Mouse (Mus musculus): ENCODE measurements around the gene Gbf1. TPM values are rescaled to one million over a fixed set of nuclear protein-coding genes. Genes with fewer than 3 reads are reported as not detected.

The Gbf1 gene
- polyA plus RNA-seq, 1 experiment from 2014 or later = 28.0 TPM

DNA sequence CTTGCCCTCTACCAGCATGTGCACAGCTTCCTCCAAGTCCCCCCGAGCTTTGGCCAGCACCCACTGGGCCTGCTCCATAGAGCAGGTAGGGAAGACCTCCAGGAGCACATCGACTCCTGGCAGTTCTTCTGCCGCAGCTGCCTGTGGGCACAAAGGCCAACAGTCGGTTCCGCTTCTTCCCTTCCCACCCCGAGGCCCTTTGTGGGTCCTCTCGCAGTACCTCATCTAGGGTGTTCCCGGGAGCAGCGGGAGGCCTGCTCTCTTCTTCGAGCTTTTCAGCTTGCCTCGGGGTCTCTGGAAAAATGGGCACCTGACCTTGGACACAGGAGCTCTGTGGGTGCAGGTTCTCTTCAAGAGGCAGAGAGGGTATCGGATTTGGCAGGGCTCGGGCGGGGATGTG, 179.0 kb downstream of the Gbf1 start:
- no peak overlapping the region for H3K27ac ChIP-seq (ENCODE audit: low read depth, low read length)
- no peak overlapping the region for H3K4me3 ChIP-seq (ENCODE audit: low read depth, low read length)
- no peaks in the 10 kb centered on the region for H3K9me3 ChIP-seq (ENCODE audit: control insufficient read depth)
- H3K36me3 ChIP-seq (ENCODE audit: control insufficient read depth, insufficient read depth) = peaks cover 22% of the 10 kb centered on the region
- peaks cover 15% of the 10 kb centered on the region; the same call in 1 of the 2 replicates for H3K4me1 ChIP-seq (replicated peaks; ENCODE audit: control insufficient read depth, insufficient read depth, low read length)
- no peak overlapping the region for H3K4me2 ChIP-seq (replicated peaks; ENCODE audit: low read depth)
- no peak for ATAC-seq
- TF ChIP-seq CTCF (IDR thresholded peaks at IDR 0.05; ENCODE audit: low read depth) = no peak
- H3K27me3 ChIP-seq (replicated peaks; ENCODE audit: control insufficient read depth, insufficient read depth, low read length) = peaks cover 5% of the 10 kb centered on the region
- 93% methylated on average over 14 of the region's 14 CpGs for WGBS
- H3K9ac ChIP-seq (ENCODE audit: low read depth, low read length) = no peak overlapping the region

DNA sequence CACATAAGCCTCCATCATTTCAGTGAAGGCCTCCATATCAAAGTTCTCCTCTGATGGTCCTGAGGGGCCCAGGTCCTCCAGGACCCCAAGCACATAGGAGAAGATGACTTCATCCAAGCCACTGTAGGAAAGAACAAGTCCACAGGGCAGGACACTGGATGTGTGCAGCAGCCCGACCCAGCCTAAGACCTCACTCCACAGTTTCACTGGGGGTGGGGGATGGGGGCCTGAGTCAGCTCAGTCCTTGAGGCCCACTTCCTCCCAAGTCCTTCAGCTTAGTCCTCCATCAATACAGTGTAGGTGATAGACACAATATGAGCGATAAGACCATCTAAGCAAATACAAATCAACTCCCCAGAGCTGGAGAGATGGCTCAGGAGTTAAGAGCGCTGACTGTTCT, 179.6 kb downstream of the Gbf1 start:
- TF ChIP-seq CTCF (IDR thresholded peaks at IDR 0.05; ENCODE audit: low read depth) = no peak
- no peak for ATAC-seq
- peaks cover 15% of the 10 kb centered on the region; the same call in 1 of the 2 replicates for H3K4me1 ChIP-seq (replicated peaks; ENCODE audit: control insufficient read depth, insufficient read depth, low read length)
- no peak overlapping the region for H3K9ac ChIP-seq (ENCODE audit: low read depth, low read length)
- no peaks in the 10 kb centered on the region; the same call in 1 of the 2 replicates for H3K27me3 ChIP-seq (replicated peaks; ENCODE audit: control insufficient read depth, insufficient read depth, low read length)
- WGBS = 81% methylated on average over 3 of the region's 3 CpGs
- no peaks in the 10 kb centered on the region for H3K9me3 ChIP-seq (ENCODE audit: control insufficient read depth)
- H3K27ac ChIP-seq (ENCODE audit: low read depth, low read length) = no peak overlapping the region
- H3K36me3 ChIP-seq (ENCODE audit: control insufficient read depth, insufficient read depth) = peaks cover 22% of the 10 kb centered on the region
- H3K4me3 ChIP-seq (ENCODE audit: low read depth, low read length) = no peak overlapping the region
- no peak overlapping the region for H3K4me2 ChIP-seq (replicated peaks; ENCODE audit: low read depth)

DNA sequence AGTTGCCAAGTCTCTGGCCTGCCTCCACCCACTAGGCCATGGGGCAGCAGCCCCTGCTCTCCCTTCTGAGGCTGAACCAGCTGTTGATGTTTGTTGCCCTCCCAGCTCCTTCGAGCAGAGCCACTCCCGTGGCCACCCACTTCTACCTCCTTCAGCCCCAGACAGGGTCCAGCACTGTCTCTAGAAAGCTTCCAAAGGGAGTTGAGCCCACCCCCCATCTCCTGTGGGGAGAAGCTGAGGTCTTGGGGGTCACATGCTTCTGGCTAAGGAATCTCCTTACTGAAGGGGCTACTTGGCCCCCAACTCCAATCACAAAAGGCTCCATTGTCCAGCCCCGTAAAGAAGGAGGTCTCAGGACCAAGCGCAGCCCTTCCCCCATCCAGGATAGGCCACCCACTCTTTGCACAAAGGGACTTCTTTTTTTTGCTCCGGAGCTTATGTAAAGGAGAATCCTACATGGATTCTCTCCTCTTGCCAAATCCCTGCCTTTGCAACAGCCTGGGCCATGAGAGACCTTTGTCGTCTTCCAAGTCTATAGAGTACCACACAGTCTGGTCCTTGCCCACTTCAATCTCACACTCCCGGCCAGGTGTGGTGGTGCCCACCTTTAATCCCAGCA, 180.5 kb downstream of the Gbf1 start:
- TF ChIP-seq CTCF (IDR thresholded peaks at IDR 0.05; ENCODE audit: low read depth) = no peak
- peaks cover 17% of the 10 kb centered on the region; the same call in 1 of the 2 replicates for H3K4me1 ChIP-seq (replicated peaks; ENCODE audit: control insufficient read depth, insufficient read depth, low read length)
- peaks cover 22% of the 10 kb centered on the region for H3K36me3 ChIP-seq (ENCODE audit: control insufficient read depth, insufficient read depth)
- no peak overlapping the region for H3K4me2 ChIP-seq (replicated peaks; ENCODE audit: low read depth)
- H3K4me3 ChIP-seq (ENCODE audit: low read depth, low read length) = no peak overlapping the region
- WGBS = 72% methylated on average over 7 of the region's 7 CpGs
- no peak overlapping the region for H3K9ac ChIP-seq (ENCODE audit: low read depth, low read length)
- no peak overlapping the region for H3K27ac ChIP-seq (ENCODE audit: low read depth, low read length)
- H3K27me3 ChIP-seq (replicated peaks; ENCODE audit: control insufficient read depth, insufficient read depth, low read length) = no peaks in the 10 kb centered on the region
- H3K9me3 ChIP-seq (ENCODE audit: control insufficient read depth) = no peaks in the 10 kb centered on the region
- no peak for ATAC-seq

DNA sequence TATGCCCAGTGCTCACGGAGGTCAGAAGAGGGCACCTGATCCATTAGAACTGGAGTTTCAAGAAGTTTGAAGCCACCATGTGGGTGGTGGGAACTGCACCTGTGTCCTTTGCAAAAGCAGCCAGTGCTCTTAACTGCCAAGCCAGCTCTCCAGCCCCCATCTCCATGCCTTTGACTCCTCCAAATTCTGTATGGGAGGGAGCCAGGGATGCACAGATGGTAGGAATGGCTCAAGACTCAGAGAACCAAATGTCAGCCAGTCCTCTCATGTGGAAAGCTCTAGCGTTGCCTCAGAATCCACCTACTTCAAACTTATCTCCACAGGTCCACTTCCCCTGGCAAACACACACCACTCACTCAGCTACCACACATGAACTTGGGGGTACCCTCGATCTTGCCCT, 181.6 kb downstream of the Gbf1 start:
- Histone ChIP-seq H3K9me3 (ENCODE audit: control insufficient read depth) (no peaks in the 10 kb centered on the region), H3K4me3 (ENCODE audit: low read depth, low read length) (no peak overlapping the region), H3K4me1 (replicated peaks; ENCODE audit: control insufficient read depth, insufficient read depth, low read length) (peaks cover 17% of the 10 kb centered on the region; the same call in 1 of the 2 replicates), H3K27ac (ENCODE audit: low read depth, low read length) (no peak overlapping the region), H3K27me3 (replicated peaks; ENCODE audit: control insufficient read depth, insufficient read depth, low read length) (no peaks in the 10 kb centered on the region), H3K4me2 (replicated peaks; ENCODE audit: low read depth) (no peak overlapping the region), H3K9ac (ENCODE audit: low read depth, low read length) (no peak overlapping the region), H3K36me3 (ENCODE audit: control insufficient read depth, insufficient read depth) (peaks cover 22% of the 10 kb centered on the region)
- WGBS = 88% methylated on average over 3 of the region's 3 CpGs
- TF ChIP-seq CTCF (IDR thresholded peaks at IDR 0.05; ENCODE audit: low read depth) = no peak
- no peak for ATAC-seq

Other genes with a start within 250 kb of the Gbf1 start
- gene Armh3, start 154.0 kb upstream of the Gbf1 start, polyA plus RNA-seq (2015; fragmentation: Nextera tagmentation; extraction: Ambion mirVana) = 9.9 and 10.1 TPM in 2 replicates
- gene Hps6, start 149.0 kb upstream of the Gbf1 start, polyA plus RNA-seq (2015; fragmentation: Nextera tagmentation; extraction: Ambion mirVana) = 5.3 and 5.4 TPM in 2 replicates
- 8.3 and 8.8 TPM in 2 replicates for gene Pprc1, start 107.6 kb upstream of the Gbf1 start, polyA plus RNA-seq (2015; fragmentation: Nextera tagmentation; extraction: Ambion mirVana)
- 31.0 and 35.5 TPM in 2 replicates for gene Ldb1, start 107.3 kb upstream of the Gbf1 start, polyA plus RNA-seq (2015; fragmentation: Nextera tagmentation; extraction: Ambion mirVana)
- gene Nolc1, start 76.6 kb upstream of the Gbf1 start, polyA plus RNA-seq (2015; fragmentation: Nextera tagmentation; extraction: Ambion mirVana) = 22.2 and 25.1 TPM in 2 replicates
- gene Elovl3, start 20.6 kb upstream of the Gbf1 start, polyA plus RNA-seq (2015; fragmentation: Nextera tagmentation; extraction: Ambion mirVana) = not detected in 2 replicates
- not detected in 2 replicates for gene Pitx3, start 4.2 kb upstream of the Gbf1 start, polyA plus RNA-seq (2015; fragmentation: Nextera tagmentation; extraction: Ambion mirVana)
- gene Nfkb2, start 151.8 kb downstream of the Gbf1 start, polyA plus RNA-seq (2015; fragmentation: Nextera tagmentation; extraction: Ambion mirVana) = 6.1 and 6.7 TPM in 2 replicates
- 27.1 and 30.1 TPM in 2 replicates for gene Psd, start 174.6 kb downstream of the Gbf1 start, polyA plus RNA-seq (2015; fragmentation: Nextera tagmentation; extraction: Ambion mirVana)
- 22.0 and 25.3 TPM in 2 replicates for gene Fbxl15, start 175.7 kb downstream of the Gbf1 start, polyA plus RNA-seq (2015; fragmentation: Nextera tagmentation; extraction: Ambion mirVana)
- 78.8 and 80.0 TPM in 2 replicates for gene Cuedc2, start 186.2 kb downstream of the Gbf1 start, polyA plus RNA-seq (2015; fragmentation: Nextera tagmentation; extraction: Ambion mirVana)
- gene Mfsd13a, start 188.6 kb downstream of the Gbf1 start, polyA plus RNA-seq (2015; fragmentation: Nextera tagmentation; extraction: Ambion mirVana) = 11.8 and 12.7 TPM in 2 replicates
- 1.1 and 1.3 TPM in 2 replicates for gene 2310034G01Rik, start 197.8 kb downstream of the Gbf1 start, polyA plus RNA-seq (2015; fragmentation: Nextera tagmentation; extraction: Ambion mirVana)
- 100 and 103 TPM in 2 replicates for gene Actr1a, start 243.2 kb downstream of the Gbf1 start, polyA plus RNA-seq (2015; fragmentation: Nextera tagmentation; extraction: Ambion mirVana)
- 9.0 and 9.5 TPM in 2 replicates for gene Sufu, start 244.4 kb downstream of the Gbf1 start, polyA plus RNA-seq (2015; fragmentation: Nextera tagmentation; extraction: Ambion mirVana)